Mouse (Mus musculus) heart, postnatal 0 days (tissue): ENCODE measurements at regions not wholly inside any gene's neighbourhood (a gene's known extent, or its start where the extent isn't known, plus 50 kb on each side); places are given as distances from the start of the nearest gene placed in this dataset.

ENCODE experiments used
- CTCF ChIP-seq: IDR thresholded peaks from 2 replicates; pipeline ENCODE4 v1.5.1; 2016; ENCODE audit warnings: antibody characterized with exemption, control low read depth, low read depth
- EP300 ChIP-seq: IDR thresholded peaks from 2 replicates; pipeline ENCODE4 v1.6.1; 2016; ENCODE audit warnings: antibody characterized with exemption, low read depth

DNA sequence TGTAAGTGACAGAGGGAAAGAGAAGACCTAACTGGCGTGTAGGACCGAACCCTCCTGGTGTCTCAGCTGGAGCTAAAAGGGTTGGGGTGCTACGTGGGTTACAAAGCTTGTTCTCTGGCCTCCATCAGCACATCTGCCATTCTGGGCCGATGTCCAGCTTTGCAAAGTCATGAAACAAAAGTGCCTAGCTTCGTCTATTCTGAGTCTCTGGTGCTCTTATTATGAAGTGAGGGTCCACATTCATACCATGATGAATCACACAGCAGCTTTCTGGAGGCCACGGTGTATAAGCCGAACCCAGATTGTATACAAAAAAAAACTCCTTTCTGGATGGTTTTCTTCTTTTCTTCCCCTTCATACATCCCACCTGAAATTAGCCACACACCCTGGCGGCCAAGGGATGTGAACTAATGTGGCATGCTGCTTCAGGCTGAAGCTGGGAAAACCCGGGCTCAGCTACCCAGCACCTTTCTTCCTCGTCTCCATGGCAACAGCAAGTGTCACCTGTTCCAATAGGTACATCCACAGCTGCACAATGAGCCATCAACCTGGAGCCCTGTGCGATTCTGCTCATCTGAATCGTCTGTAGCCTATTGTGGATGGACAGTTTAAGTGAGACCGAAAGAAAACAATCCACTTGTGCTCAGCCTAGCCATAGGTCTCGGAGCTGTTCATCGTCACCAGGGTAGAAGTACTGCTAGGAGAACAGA lies 89.5 kb upstream of the Cbln4 start:
- TF ChIP-seq CTCF (no peak), EP300 (no peak)
